Mouse (Mus musculus) c-Kit-positive CD71-negative TER-119-negative erythroid progenitor cells, embryonic 14.5 days (primary cell): ENCODE results near the gene Ppp1r3d.

Experiments used
- DNase-seq: peaks from one replicate; pipeline ENCODE4 v3.0.0-alpha.2; 2013; ENCODE audit warnings: low read depth

The Ppp1r3d gene

DNA sequence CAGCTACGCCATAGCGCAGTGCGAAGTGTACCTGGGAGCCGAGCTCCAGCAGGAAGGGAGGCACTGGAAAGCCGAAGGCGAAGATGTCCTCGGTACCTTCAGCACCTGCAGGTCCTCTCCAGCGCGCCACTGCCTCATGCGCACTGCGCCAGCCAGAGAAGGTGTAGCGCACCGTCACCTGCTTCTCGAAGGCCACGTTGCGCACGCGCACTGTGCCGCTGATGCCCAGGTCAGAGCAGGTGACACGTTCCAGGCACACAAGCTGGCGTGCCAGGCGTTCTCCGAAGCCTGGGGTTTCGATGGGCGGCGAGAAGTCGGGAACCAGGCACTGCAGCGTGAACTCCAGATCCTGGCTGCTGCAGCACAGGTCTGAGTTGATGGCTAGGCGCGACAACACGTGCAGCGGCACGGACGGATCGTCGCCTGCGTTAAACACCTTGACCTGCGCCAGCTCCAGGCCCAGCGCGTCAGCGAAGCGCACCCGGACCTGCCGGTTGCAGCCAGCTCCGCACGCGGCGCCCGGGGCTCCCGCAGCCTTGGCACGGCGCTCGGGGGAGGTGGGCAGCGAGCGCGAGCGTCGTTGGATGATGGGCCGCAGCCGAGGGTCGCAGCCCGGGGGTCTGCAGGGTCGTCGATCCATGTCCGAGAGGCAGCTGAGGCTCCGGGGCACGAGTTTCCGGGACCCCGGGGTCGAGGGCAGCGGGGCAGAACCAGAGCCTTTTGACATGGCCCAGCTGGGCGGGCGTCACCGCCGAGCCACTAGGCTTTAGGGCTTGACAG is 601 bp downstream of the Ppp1r3d start:
- DNase-seq, result no peak

DNA sequence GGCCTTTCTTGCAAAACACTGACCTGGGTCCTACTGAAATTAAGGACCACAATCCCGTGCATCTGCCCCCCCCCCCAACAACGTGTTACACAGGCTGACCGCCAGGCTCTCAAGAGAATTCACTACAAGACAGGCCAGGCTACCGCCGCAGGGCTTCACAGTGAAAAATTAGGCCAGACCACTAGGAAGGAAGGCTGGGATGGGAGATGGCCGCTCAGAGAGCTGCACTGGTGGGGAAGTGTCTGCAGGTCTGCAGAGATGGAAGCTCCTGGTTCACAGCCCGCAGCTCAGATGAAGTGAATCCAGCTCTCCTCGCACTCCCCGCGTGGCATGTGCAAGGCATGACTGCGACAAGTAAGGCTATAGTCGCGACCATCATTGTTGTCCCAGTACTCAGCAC is 1.2 kb downstream of the Ppp1r3d start:
- no peak for DNase-seq

DNA sequence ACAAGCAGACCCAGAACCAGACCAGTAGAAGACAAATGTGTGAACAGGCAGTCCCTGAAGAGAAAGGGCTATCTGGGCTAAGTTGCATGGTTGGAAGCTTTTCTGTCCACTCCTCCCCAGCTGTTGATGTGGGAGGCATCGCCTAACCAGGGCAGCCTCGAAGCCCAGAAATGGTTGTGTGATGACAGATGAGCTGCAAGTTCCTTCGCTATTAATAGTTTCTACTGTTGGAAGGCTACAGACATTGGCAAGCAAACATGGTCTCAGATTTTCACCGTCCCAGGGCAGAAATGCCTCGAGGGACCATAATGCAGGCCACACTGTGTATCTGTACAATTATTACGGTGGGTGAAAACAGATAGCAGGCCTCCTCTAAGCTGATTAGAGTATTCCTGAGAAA is 1.7 kb downstream of the Ppp1r3d start:
- no peak for DNase-seq

DNA sequence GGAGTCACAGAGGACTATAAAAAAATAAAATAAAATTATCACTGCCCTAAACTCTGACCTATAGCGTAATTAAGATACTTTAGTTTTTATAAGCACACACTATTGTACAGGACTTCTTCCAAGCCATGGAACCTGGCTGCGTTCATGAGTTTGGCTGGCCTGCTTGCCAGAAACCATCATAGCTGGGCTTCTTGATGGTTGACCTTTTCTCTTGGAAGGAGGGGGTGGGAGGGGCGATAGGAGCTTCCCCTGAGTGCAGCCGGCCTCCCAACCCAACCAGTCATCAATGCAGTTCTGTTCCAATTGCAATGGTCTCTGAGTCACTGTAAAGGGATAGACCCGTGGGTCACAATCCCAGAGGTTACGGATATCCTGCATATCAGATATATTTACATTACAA is 4.0 kb downstream of the Ppp1r3d start:
- DNase-seq, result no peak

DNA sequence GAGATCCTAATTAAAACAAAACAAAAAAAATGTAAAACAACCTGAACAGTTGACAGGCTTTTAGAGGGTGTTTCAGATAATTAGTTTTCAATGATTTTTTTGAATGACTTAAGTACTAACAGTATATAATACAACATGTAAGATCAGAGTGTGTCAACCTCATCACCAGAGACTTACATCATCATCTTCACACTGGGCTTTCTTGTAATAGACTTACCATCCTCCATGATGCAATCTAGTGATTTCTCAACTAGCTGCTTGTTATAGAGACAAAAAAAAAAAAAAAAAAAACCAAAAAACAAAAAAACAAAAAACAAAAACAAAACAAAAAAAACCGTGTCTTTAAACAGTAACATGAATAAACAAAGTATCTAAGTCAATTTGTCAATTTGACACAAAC is 5.2 kb downstream of the Ppp1r3d start:
- DNase-seq, result no peak

DNA sequence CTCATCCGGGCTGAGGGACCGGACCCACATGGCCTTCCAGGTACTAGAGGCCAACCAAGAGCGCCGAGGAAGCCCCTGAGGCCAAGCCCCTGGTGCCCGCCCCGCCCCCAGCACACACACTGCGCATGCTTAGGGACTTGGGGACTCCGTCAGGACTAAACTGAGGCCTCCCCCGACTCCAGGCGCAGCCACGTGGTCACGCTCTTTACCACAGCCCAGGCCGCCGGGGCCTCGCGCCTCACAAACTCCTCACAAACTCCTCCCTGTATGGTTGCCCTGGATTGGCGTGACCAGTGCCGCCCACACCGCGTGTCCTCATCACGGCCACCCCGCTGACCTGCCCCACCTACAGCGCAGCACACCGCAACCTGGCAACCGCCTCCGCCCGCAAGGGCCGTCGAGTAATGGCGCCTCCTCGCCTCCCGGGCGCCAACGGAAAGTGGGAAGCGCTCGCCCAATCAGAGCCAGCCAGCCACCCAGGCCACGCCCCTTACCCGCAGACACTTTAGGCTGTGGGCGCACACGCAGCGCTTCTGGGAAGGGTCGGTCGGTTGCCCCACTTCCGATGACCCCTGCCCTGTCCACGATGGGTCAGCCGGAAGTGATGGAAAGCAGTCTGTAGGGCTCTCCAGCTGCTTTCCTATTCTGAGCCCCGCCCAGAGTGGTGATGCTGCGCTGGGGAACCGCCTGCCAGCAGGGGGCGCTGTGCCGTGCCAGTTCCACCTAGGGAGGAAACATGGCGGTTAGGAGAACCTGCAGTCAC is 7.0 kb downstream of the Ppp1r3d start, which contains the start of gene Sycp2:
Gene Sycp2 (minus strand): TSS at position 633 of the 763 bp plus-strand sequence.
- no peak for DNase-seq
